Mouse (Mus musculus): ENCODE data around the gene Tnfsf12.

The Tnfsf12 gene

GRCm38 (mm10) chr11:69681314-69682208 lies 14.1 kb downstream of the Tnfsf12 start, which contains the start of gene Senp3:
Gene Senp3 (minus strand): TSS chr11:69682084.
- DNase-seq (ENCODE audit: low spot score in 2 of 2), result peak; percentile 97

DNA sequence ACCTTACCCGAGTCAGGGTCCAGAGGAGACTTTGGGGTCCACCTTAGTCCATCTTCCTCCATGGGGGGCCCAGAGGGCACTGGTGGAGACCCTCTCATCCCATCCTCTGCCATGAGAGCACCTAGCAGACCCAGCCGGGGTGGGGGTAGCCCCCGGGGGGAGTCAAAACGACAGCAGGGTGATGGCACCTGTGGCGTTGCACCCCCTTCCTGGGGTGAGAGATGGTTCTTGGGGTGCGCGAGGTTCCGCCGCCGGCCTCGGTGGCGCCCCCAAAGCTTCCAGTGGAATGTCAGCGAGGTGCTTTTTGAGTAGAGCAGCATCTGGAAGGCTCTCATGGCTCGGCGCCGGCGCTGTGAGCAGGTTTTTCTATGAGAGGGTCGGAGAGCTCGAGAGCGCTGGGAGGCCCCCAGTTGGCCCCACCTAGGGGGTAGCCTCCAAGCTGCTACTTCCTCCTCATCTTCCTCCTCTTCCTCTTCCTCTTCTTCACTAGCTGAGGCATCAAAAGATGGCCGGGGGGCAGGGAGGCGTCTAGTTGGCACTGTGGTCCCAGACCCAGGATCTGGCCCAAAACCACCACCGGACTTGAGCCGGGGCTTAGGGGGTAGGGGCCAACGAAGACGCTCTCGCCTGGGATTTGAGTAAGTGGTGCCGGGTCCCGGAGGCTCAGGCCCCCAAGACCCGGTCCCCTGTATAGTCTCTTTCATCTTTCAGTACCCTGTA lies 15.4 kb downstream of the Tnfsf12 start:
- no peak for DNase-seq (ENCODE audit: low spot score in 2 of 2)

DNA sequence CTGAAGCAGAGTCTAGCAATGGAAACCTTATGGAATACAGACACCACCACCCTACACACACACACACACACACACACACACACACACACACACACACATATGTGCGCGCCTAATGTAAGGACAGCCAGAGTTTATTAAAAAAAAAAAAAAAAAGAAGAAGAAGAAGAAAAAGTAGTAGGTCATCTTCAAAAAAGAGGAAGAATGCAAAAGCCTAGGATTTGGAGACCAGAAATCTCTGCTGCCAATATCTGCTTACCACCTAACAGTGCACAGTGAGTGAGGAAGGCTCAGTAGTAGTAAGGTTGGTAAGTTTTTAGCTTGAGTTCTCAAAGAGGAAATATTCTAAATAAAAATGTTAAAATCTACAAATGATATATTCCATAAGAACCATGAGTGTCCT lies 16.5 kb downstream of the Tnfsf12 start:
- no peak for DNase-seq (ENCODE audit: low spot score in 2 of 2)

- DNase-seq (ENCODE audit: low spot score in 2 of 2), result peak; percentile 100
Measured at GRCm38 (mm10) chr11:69672211-69672706, 23.4 kb downstream of the Tnfsf12 start, which contains the start of gene Eif4a1. Gene Eif4a1 (minus strand): TSS chr11:69672423.

DNA sequence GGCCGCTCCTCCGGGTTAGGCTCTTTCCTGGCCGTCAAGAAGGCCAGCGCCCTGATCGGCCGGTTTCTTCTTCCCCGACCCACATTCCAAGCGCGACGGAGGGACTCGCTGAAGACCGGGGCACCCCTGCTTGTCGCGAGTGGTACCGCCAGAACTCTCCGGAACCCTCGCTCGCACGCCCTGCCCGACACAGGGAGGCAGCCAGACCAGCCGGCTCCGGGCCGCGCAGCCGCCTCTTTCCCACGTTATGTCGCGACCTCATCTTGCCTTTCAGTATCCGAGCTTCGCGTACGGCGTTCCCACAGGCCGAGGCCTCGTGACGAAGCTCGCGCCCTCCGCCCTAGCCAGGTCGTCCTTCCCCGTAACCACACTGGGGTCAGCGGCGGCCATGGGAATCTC lies 23.9 kb downstream of the Tnfsf12 start:
- DNase-seq (ENCODE audit: low spot score in 2 of 2), result no peak

GRCm38 (mm10) chr11:69670786-69671725 lies 24.6 kb downstream of the Tnfsf12 start:
- DNase-seq (ENCODE audit: low spot score in 2 of 2), result peak; percentile 87 to 89

DNA sequence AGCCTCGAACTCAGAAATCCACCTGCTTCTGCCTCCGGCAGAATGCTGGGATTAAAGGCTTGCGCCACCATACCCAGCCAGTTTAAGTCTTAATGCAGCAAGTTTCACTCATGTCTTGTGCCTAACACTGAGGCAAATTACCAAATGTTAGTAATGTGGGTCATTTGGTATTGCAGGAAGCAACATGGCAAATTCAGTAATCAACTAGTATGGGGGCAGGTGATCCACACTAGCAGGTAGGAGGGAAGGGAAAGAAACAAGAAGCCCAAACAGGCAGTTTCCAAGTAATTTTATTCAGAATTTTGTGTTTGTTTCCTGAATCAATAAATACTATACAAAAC lies 29.0 kb downstream of the Tnfsf12 start:
- no peak for DNase-seq (ENCODE audit: low spot score in 2 of 2)

DNA sequence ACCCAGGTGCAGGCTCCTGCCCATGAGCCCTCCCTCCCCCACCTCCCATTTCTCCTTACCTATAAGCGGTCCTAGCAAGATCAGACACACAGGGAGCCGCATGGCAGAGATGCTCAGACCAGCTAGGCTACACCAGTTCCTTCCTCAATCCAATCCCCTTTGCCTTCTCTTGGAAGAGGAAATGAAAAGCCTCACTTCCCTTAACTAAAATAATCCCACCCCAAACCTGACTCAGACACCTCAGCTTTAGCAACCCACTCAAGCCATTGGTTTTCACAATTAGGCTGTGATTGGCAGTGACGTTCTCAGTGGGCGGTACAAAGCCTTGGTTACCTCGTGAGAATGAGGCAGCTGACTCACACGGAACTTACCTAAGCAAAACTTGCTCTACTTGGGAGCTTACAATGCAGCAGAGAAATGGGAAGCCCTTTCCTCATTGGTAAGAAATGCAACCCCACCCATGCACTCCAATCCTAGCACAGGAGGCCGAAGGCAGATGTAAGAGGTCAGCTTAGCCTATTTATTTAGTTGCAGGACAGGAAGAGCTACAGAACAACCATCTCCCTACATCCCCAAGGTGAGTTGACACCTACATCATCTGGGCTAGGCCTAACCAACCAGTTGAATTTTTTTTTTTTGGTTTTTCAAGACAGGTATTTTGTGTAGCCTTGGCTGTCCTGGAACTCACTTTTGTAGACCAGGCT lies 29.5 kb downstream of the Tnfsf12 start, which contains the start of gene Cd68:
Gene Cd68, minus strand, starts transcription at position 193 of the 704 bp plus-strand sequence.
- peak; percentile 80 to 85 for DNase-seq (ENCODE audit: low spot score in 2 of 2)

- DNase-seq (ENCODE audit: low spot score in 2 of 2), result no peak
Measured at GRCm38 (mm10) chr11:69665457-69665960, 30.1 kb downstream of the Tnfsf12 start.

DNA sequence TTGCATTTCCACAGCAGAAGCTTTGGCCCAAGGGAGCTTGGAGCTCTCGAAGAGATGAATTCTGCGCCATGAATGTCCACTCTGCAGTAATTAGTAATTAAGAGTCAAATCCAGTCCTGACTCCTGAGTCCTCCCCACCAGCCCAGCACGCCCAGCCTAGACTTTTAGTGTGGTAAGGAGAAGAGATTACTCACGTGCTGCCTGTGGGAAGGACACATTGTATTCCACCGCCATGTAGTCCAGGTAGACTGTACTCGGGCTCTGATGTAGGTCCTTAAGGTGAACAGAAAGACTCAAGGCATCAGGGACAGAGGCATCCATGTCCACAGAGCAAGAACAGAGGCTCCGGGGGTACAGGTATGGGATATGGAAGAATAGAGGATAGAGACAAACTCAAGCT lies 30.8 kb downstream of the Tnfsf12 start:
- no peak for DNase-seq (ENCODE audit: low spot score in 2 of 2)

DNA sequence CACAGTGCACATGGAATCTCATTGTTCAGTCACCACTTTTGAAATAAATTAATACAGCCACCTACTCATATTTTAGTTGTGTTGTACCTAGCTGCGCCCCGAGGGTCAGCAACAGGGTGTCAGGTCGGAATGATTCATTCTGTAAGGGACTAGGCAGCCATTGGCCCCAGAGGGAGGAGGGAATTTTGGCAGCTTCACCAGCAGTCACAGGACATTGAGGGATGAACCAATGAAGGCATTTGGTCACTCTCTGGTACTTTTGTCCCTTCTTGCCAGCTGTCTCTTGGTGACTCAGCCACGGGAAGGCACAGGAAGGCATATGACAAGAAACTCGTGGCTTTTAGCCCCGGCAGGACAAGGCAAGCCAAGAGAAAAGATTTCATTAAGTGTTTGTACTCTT lies 31.9 kb downstream of the Tnfsf12 start:
- DNase-seq (ENCODE audit: low spot score in 2 of 2), result no peak

DNA sequence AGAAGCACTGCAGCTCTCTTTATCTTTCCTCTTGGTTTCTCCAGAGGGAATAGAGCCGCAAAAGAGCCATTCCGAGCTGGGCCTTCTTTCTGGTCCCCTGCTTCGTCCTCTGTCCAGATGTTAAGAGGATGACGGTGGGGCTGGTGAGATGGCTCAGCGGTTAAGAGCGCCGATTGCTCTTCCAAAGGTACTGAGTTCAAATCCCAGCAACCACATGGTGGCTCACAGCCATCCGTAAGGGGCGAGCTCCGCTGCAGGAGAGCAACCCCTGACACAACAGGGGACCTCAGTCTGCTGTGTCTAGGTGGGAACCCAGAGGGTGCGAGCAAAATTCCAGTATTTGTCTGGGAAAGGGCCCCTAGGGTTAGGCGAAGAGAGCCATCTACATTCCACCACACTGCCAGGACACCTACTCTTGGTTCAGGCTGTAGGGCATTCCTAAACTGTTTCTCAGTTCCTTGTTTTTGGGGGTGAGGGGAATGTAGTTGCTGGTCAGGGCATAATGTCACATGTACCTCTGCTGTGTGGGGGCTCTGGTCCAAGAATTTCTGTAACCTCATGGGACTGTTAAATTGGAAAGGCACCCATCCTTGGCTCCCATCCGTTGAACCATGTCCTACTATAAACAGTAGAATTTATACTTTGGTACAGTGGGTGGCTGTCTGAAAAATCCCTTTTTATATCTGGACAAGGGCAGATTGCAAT lies 32.5 kb downstream of the Tnfsf12 start:
- no peak for DNase-seq (ENCODE audit: low spot score in 2 of 2)

DNA sequence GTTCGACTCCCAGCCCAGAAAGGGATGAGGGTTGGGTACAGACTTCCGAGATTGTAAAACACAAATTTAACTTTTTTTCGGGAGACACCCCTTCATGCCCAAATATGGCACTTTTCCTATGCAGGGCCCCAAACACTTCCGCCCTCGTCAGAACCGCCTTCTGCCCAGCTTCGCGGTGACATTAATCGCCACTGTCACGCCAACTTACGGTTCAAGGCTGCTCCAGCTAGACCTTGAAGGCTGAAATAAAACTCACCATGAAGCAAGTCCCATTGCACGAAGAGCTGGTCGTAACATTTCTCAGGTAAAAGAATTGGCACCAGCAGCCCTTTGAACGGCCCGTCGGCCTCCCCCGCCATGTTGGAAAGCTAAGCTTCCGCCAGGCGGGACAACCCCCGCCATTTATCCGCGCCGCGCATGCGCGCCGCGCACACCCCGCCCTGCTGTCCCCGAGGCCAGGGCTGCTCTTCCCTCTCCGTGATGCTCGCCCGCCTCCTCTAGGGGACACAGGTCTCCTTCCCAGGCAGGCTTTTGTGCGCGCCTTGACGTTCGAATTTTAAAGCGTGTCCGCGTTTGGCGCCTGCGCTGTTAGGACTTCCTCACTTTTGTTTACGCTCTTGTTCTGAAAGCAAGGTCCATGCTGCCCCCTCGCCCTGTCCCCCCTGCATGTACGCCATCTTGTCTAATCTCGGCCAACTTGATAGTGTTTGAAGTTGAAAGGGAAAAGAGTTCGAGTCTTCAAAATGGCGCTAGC lies 33.3 kb downstream of the Tnfsf12 start, which contains the start of gene Mpdu1:
Gene Mpdu1, minus strand, starts transcription at position 430 of the 754 bp plus-strand sequence.
- peak; percentile 92 to 93 for DNase-seq (ENCODE audit: low spot score in 2 of 2)

DNA sequence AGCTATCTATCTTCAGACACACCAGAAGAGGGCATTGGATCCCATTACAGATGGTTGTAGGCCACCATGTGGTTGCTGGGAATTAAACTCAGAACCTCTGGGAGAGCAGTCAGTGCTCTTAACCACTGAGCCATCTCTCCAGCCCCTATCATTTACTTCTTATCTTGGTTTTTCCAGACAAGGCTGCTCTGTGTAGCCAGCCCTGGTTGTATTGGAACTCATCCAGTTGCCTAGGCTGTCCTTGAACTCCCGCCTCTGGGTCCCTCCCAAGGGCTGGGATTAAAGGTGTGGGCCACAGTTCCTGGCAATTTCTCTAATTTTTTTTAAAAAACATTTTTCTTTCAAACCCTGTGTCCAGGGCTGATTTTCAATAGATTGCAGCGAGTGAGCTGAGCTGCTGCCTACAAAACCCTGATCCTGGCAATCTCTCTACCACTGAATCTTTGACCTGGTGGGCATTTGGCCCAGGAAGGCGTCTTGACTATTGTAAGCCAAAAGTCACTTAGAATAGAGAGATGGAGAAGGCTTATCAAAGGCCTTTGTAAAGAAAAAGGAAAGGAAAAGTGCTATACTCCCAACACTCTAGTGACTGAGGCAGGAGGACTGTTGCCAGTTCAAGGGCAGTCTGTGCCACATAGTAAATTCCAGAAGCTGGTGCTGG lies 34.3 kb downstream of the Tnfsf12 start:
- DNase-seq (ENCODE audit: low spot score in 2 of 2), result no peak

- no peak for DNase-seq (ENCODE audit: low spot score in 2 of 2)
Measured at GRCm38 (mm10) chr11:69657462-69657881, 38.2 kb downstream of the Tnfsf12 start.

DNA sequence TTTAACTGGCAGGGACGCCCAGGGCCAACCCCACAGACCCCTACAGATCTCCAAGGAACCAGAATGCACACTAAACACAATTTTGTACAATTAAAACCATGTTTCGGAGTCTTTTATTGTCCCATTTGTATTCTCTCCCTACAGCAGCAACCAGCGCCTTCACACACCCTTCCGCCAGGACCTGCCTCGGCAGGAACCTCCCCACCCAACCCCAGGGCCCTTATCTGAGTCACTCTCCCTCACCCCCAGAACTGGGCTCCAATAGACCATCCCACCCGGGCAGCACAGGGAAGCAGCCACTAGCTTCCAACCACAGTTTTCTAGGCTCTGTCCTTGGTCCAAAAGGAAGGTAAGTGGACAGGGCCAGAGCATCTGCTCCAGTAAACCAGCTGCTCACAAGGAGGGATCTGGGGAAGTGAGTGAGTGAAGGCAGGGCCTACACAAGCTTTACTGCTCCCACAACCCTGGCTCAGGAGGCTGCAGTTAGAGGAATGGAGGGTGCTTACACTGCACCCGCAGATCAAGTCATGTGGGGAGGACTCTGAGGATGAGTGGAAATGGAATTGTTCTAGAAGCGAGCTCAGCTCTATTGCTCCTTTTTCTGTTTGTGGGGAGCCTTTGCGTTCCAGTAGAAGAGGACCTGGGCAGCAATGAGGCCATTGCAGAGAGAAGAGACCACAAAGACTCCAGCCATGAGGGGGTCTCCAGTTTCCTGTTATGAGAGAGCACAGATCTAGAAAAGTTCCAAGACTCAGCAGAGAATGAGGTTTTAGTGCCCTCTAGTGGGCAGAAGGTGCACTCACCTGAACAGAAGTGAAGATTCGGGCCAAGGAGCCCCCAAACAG lies 38.8 kb downstream of the Tnfsf12 start:
- peak in 1 of 2 experiments; percentile 68 for DNase-seq (ENCODE audit: low spot score in 2 of 2)

GRCm38 (mm10) chr11:69656065-69656455 lies 39.6 kb downstream of the Tnfsf12 start:
- DNase-seq (ENCODE audit: low spot score in 2 of 2), result no peak

All from right cerebral cortex, adult 2 months (tissue).